Mouse (Mus musculus): ENCODE measurements around the gene Eloa. TPM values are rescaled to one million over a fixed set of nuclear protein-coding genes. Genes with fewer than 3 reads are reported as not detected.

Eloa gene
- polyA plus RNA-seq, 1 experiment from 2014 or later: 44.8 TPM

DNA sequence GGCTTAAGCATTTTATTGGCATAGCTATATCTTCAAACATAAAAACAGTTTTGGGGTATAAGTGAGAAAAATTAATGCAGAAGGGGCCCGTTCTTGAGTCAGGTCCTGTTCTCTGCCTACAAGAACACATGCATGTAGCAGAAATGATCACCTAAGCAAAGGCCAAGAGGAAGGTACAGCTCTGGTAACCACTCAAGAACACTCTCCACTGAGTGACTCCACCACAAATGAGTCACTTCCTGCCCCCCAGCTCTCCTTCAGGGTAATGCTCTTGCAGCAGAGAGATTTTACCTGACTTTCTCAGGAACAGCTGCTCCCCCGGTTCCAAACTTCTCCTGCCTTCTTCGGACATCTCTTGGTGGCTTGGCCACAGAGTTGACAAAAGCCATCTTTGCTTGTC is 14.7 kb downstream of the Eloa start:
- Histone ChIP-seq H3K4me3 (replicated peaks) (no peak overlapping the region), H3K9ac (no peak overlapping the region), H3K27ac (replicated peaks) (no peak overlapping the region), H3K4me2 (replicated peaks) (no peak overlapping the region), H3K9me3 (replicated peaks) (no peaks in the 10 kb centered on the region), H3K36me3 (peaks cover 92% of the 10 kb centered on the region), H3K4me1 (no peaks in the 10 kb centered on the region), H3K27me3 (no peaks in the 10 kb centered on the region)
- ATAC-seq (ENCODE audit: insufficient number of reproducible peaks, low FRiP score, low TSS enrichment, low read depth): no peak
- 94% methylated on average over 3 of the region's 3 CpGs for WGBS

DNA sequence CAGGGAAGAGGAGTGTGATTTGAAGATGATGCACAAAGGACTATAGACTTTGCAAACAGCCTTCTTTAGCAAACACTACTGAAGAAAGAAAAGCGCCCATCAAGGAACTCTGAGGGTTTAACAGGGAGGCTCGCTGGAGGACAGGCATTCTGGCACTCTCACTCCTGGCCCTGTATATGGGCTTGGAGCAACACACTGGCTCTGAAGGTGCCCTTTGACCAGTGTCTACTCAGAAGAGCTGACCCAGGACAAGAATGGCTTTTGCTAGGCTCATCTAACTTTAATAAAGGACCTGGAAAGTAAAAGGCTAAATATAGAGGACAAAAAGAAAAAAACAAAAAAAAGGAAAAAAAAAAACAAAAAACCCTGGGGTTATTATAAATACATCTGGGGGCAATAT is 16.6 kb downstream of the Eloa start:
- no peak overlapping the region for H3K4me3 ChIP-seq (replicated peaks)
- no peak overlapping the region for H3K27ac ChIP-seq (replicated peaks)
- H3K9ac ChIP-seq: no peak overlapping the region
- no peaks in the 10 kb centered on the region for H3K27me3 ChIP-seq
- peaks cover 82% of the 10 kb centered on the region for H3K36me3 ChIP-seq
- H3K9me3 ChIP-seq (replicated peaks): no peaks in the 10 kb centered on the region
- no peak for ATAC-seq (ENCODE audit: insufficient number of reproducible peaks, low FRiP score, low TSS enrichment, low read depth)
- H3K4me1 ChIP-seq: no peaks in the 10 kb centered on the region
- 88% methylated on average over 2 of the region's 2 CpGs for WGBS
- no peak overlapping the region for H3K4me2 ChIP-seq (replicated peaks)

DNA sequence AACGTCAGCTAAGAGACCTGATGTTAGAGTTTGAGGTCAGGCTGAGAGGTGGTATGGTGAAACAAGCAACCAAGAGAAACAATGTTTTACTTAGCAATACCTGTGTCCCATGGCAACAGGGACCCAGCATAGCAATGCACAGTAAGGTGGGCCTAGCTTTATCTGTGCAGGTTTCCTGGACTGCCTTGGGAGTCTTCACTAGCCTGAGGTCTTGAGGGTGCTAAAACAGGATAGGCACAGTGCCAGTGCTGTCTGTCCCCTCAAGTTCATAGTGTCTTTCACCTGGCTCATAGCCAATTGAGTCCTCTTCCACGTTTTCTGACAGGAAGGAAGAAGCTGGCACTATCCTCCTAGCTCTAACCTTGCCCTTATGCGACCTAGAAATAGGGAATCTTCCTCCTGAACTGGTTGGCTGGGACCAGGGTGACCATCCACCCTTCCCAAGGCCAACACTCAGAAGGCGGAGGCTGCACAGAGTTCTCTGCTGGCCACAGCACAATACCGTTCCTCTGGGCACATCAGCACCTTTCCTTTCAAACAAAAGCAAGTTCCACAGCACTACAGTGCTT is 17.4 kb downstream of the Eloa start:
- Histone ChIP-seq H3K4me3 (replicated peaks) (no peak overlapping the region), H3K4me2 (replicated peaks) (no peak overlapping the region), H3K9me3 (replicated peaks) (no peaks in the 10 kb centered on the region), H3K36me3 (peaks cover 75% of the 10 kb centered on the region), H3K27ac (replicated peaks) (no peak overlapping the region), H3K4me1 (no peaks in the 10 kb centered on the region), H3K9ac (no peak overlapping the region), H3K27me3 (no peaks in the 10 kb centered on the region)
- WGBS: 92% methylated on average over 5 of the region's 5 CpGs
- no peak for ATAC-seq (ENCODE audit: insufficient number of reproducible peaks, low FRiP score, low TSS enrichment, low read depth)

DNA sequence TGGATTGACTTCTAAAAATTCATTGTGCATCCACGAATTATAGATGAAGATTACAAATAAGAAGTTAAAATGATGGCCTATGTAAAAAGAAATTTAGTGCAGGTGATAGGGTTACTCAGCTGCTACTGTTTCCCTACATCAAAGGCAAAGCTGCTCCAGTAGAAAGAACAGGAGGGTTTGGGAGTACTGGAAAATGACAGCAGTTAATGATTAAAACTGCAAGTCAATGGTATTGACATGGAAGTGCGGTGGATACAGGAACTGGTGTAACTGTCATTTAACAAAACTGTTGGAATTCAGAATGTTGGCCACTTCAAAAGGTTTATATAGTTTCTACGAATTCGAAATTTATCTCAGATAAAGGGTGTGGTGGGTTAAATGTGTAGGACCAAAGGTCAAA is 26.4 kb downstream of the Eloa start:
- no peaks in the 10 kb centered on the region for H3K4me1 ChIP-seq
- no peak overlapping the region for H3K4me2 ChIP-seq (replicated peaks)
- H3K27me3 ChIP-seq: no peaks in the 10 kb centered on the region
- no peak overlapping the region for H3K9ac ChIP-seq
- H3K36me3 ChIP-seq: no peaks in the 10 kb centered on the region
- H3K27ac ChIP-seq (replicated peaks): no peak overlapping the region
- H3K4me3 ChIP-seq (replicated peaks): no peak overlapping the region
- no peaks in the 10 kb centered on the region for H3K9me3 ChIP-seq (replicated peaks)
- WGBS: 88% methylated on average over 4 of the region's 4 CpGs
- ATAC-seq (ENCODE audit: insufficient number of reproducible peaks, low FRiP score, low TSS enrichment, low read depth): no peak

DNA sequence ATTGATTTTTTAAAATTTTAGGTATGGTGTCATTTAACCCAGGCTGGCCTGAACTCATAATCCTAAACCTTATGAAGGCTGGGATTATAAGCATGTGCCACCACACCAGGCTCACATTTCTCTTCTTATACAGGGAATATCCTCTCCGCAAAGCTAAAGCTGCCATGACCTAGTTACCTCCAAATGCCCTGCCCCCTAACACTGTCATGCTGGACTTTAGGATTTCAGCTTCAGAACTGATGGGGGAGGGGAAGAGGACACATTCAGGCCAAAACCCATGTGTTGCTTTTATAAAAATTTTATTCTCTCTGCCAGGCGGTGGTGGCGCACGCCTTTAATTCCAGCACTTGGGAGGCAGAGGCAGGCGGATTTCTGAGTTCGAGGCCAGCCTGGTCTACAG is 27.6 kb downstream of the Eloa start:
- 91% methylated on average over 6 of the region's 6 CpGs for WGBS
- no peaks in the 10 kb centered on the region for H3K4me1 ChIP-seq
- H3K9me3 ChIP-seq (replicated peaks): no peaks in the 10 kb centered on the region
- H3K36me3 ChIP-seq: no peaks in the 10 kb centered on the region
- no peak overlapping the region for H3K4me2 ChIP-seq (replicated peaks)
- H3K27ac ChIP-seq (replicated peaks): no peak overlapping the region
- H3K9ac ChIP-seq: no peak overlapping the region
- no peak for ATAC-seq (ENCODE audit: insufficient number of reproducible peaks, low FRiP score, low TSS enrichment, low read depth)
- no peaks in the 10 kb centered on the region for H3K27me3 ChIP-seq
- H3K4me3 ChIP-seq (replicated peaks): no peak overlapping the region

DNA sequence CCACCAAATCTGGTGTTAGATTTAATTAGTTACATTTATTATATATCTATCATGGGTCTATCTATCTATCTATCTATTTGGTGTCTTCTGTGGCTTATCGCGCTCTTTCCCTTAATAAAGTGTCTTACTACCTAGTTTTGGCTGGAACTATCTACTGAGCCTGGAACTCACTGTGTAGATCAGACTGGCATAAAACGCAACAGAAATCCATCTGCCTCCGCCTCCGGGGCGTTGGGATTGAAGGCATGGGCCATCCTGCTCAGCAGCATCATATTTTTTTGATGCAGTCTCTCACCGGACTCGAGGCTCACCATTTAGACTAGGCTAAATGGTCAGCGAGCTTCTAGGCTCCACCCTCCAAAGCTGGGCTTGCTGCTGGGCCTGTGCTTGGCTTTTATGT is 33.8 kb downstream of the Eloa start:
- WGBS: 64% methylated on average over 9 of the region's 9 CpGs
- Histone ChIP-seq H3K4me2 (replicated peaks) (peak overlapping the region; percentile 71), H3K4me1 (peaks cover 18% of the 10 kb centered on the region), H3K4me3 (replicated peaks) (peak overlapping the region; percentile 97), H3K27me3 (no peaks in the 10 kb centered on the region), H3K9ac (no peak overlapping the region), H3K9me3 (replicated peaks) (no peaks in the 10 kb centered on the region), H3K36me3 (peaks cover 23% of the 10 kb centered on the region), H3K27ac (replicated peaks) (peak overlapping the region; percentile 90)
- ATAC-seq (ENCODE audit: insufficient number of reproducible peaks, low FRiP score, low TSS enrichment, low read depth): no peak

DNA sequence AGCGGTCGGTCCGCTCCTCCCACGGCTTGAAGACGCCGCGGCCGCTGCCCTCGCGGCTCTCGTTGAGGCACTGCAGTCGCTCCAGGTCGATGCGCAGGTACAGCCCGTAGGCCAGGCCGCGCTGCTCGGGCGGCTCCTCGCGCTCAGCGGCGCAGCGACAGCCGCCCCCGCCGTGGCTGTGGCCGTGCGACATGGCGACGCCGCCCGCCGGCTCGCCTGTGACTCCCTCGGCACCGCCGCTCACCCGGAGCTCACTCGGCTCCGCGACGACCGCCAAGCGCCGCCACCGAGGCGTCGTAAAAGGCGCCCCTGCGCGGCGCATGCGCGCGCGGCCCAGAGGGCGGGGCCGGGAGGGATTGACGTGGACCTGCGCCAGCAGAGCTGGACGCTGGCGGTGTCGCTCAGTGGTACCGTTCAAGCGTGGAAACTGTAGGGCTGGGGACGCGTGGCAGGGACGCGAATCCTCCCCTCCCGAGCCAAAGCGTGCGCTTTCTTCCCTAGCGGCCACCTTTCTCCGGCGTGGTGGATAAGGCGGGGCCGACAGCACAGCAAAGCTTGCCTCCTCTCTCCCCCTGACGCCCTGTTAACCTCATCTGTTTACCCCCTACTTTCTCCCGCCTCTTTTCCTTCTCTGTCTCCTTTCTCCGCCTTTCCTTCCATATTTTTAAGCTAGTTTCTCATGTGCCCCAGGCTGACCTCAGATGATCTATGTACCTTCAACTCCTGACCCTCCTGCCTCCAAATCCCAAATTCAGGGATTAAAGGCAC is 34.4 kb downstream of the Eloa start, which contains the start of gene Pithd1:
TSS of gene Pithd1 (minus strand) at position 322 of the 768 bp plus-strand sequence.
- H3K4me2 ChIP-seq (replicated peaks): peak within 1 kb of the TSS; percentile 71
- peak within 1 kb of the TSS; percentile 97 for H3K4me3 ChIP-seq (replicated peaks)
- H3K36me3 ChIP-seq: peaks cover 27% of the 10 kb centered on the region
- H3K4me1 ChIP-seq: peaks cover 18% of the 10 kb centered on the region
- H3K9ac ChIP-seq: peak within 1 kb of the TSS; percentile 91
- WGBS: under 1% methylated on average over 80 of the region's 81 CpGs
- H3K27me3 ChIP-seq: no peaks in the 10 kb centered on the region
- H3K9me3 ChIP-seq (replicated peaks): no peaks in the 10 kb centered on the region
- H3K27ac ChIP-seq (replicated peaks): peak within 1 kb of the TSS; percentile 90
- peak; percentile 87 for ATAC-seq (ENCODE audit: insufficient number of reproducible peaks, low FRiP score, low TSS enrichment, low read depth)

DNA sequence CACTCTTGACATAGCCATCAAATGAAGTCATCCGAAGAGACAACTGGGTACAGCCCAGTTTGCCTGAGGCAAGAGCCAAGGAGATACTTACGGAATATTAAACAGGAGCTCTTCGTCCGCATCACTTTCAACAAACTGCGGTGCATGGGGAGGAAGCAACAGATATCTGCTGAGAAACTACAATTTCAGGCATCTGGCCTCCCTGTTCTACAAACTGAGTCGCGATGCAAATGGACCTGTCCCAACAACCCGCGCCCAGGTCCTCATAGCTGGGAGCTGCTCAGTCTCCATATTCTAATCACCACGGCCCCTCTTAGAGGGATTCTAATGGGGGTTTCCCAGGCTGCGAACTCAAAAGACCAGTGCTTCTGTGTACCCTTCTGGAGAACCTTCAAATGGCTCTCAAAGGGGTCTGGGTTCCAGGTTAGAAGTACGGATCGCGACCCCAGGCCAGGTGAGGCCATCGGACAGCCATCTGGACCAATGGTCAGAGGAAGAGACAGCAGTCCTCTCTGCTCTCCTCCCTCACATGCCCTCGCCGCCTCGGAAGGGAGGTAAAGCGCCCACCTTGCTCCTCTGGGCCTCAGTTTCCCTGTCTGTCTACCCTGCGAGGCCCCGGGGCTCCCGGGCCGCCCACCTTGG is 35.1 kb downstream of the Eloa start:
- Histone ChIP-seq H3K27ac (replicated peaks) (peak overlapping the region; percentile 90), H3K4me1 (peaks cover 18% of the 10 kb centered on the region), H3K9ac (peak overlapping the region; percentile 91), H3K4me3 (replicated peaks) (peak overlapping the region; percentile 97), H3K4me2 (replicated peaks) (peak overlapping the region; percentile 71), H3K36me3 (peaks cover 27% of the 10 kb centered on the region), H3K9me3 (replicated peaks) (no peaks in the 10 kb centered on the region), H3K27me3 (no peaks in the 10 kb centered on the region)
- no peak; the same call in 1 of the 2 replicates for ATAC-seq (ENCODE audit: insufficient number of reproducible peaks, low FRiP score, low TSS enrichment, low read depth)
- 4% methylated on average over 23 of the region's 23 CpGs for WGBS

DNA sequence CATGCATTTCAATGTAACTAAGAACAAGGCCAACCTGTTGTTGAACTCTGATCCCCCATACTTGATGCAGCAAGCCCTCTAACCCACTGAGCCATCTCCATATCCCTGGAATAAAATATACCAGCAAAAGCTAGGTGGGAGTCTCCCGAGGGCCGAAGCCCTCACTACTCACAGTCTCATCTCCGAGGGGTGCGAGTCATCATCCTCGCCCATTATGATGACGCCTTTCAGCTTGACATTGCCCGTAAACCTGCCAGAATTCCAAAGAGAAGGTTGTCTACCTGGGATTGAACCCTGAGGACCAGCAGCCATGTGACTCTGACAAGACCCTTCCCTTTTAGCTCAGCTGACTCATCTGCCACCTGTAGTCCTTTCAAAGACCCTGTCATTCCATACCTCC is 35.8 kb downstream of the Eloa start:
- Histone ChIP-seq H3K4me2 (replicated peaks) (peak overlapping the region; percentile 71), H3K36me3 (peaks cover 27% of the 10 kb centered on the region), H3K4me3 (replicated peaks) (peak overlapping the region; percentile 97), H3K27me3 (no peaks in the 10 kb centered on the region), H3K9me3 (replicated peaks) (no peaks in the 10 kb centered on the region), H3K4me1 (peaks cover 18% of the 10 kb centered on the region), H3K27ac (replicated peaks) (no peak overlapping the region), H3K9ac (no peak overlapping the region)
- no peak for ATAC-seq (ENCODE audit: insufficient number of reproducible peaks, low FRiP score, low TSS enrichment, low read depth)
- 85% methylated on average over 7 of the region's 7 CpGs for WGBS

DNA sequence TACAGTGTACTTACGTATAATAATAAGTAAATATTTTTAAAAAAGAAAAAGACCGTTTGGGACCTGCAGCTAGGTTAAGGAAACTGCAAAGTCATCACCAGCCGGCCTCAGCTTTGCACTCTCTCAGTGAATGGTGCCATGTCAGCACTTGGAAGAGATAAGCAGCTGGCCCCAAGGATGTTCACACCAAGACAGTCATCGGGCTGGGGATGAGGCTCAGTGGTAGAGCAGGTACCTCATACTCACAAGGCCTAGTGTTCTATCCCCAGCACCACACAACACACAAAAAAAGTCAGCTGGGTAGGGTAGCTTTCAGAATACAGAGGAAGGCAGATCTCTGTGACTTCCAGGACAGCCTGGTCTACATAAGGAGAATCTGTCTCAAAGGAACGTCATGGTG is 36.4 kb downstream of the Eloa start:
- Histone ChIP-seq H3K4me1 (peaks cover 18% of the 10 kb centered on the region), H3K4me2 (replicated peaks) (peak overlapping the region; percentile 71; the same call in 1 of the 2 replicates), H3K4me3 (replicated peaks) (no peak overlapping the region), H3K27me3 (no peaks in the 10 kb centered on the region), H3K9me3 (replicated peaks) (no peaks in the 10 kb centered on the region), H3K36me3 (peaks cover 27% of the 10 kb centered on the region), H3K9ac (no peak overlapping the region), H3K27ac (replicated peaks) (no peak overlapping the region)
- no peak for ATAC-seq (ENCODE audit: insufficient number of reproducible peaks, low FRiP score, low TSS enrichment, low read depth)
- 84% methylated on average over 5 of the region's 5 CpGs for WGBS

DNA sequence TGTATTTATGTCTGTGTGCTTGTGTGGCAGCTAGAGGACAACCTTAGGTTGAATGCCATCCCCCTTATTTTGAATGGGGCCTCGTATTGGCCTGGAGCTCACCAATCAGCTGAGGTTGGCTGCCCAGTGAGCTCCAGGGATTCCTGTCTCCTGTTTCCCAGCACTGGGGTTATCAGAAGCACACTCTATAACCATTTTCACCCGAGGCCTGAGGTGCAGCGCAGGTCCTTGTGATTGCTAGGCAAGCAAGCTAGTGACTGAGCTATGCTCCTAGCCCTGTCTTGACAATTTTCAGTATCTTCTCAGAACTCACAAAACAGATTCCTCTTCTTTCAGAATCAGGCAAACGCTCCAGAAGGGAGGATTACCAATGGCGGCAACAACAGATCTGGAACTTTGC is 37.0 kb downstream of the Eloa start:
- no peak overlapping the region for H3K27ac ChIP-seq (replicated peaks)
- no peaks in the 10 kb centered on the region for H3K9me3 ChIP-seq (replicated peaks)
- 87% methylated on average over 5 of the region's 5 CpGs for WGBS
- peaks cover 18% of the 10 kb centered on the region for H3K4me1 ChIP-seq
- no peak overlapping the region for H3K4me2 ChIP-seq (replicated peaks)
- H3K4me3 ChIP-seq (replicated peaks): no peak overlapping the region
- H3K9ac ChIP-seq: no peak overlapping the region
- ATAC-seq (ENCODE audit: insufficient number of reproducible peaks, low FRiP score, low TSS enrichment, low read depth): no peak
- no peaks in the 10 kb centered on the region for H3K27me3 ChIP-seq
- H3K36me3 ChIP-seq: peaks cover 27% of the 10 kb centered on the region
